Mouse (Mus musculus): ENCODE measurements around the gene Mfsd11. TPM values are rescaled to one million over a fixed set of nuclear protein-coding genes. Genes with fewer than 3 reads are reported as not detected.

Gene Mfsd11
- total RNA-seq, 2 experiments from 2014 or later: 39.3 to 42.3 TPM

GRCm38 (mm10) chr11:116922058-116922457, 69.8 kb downstream of the Mfsd11 start:
- DNase-seq (ENCODE audit: low spot score in 2 of 2): no peak

Other genes starting within 250 kb of the Mfsd11 start
- 10 to 100 TPM; 12.1 to 17.6 TPM for gene Rhbdf2, start 225.4 kb upstream of the Mfsd11 start, total RNA-seq (2021)
- 10 to 100 TPM; 12.5 to 13.2 TPM for gene Prcd, start 198.9 kb upstream of the Mfsd11 start, total RNA-seq (2021)
- gene Cygb, start 198.1 kb upstream of the Mfsd11 start, total RNA-seq (2021): 10 to 100 TPM; 26.0 to 42.7 TPM
- under 1 TPM in 1 of 2 experiments, not detected in 1; 0.32 TPM for gene St6galnac1, start 76.9 kb upstream of the Mfsd11 start, total RNA-seq (2021)
- gene Mxra7, start 24.4 kb upstream of the Mfsd11 start, total RNA-seq (2021): 10 to 100 TPM; 44.3 to 55.9 TPM
- gene Mettl23, start 9.2 kb upstream of the Mfsd11 start, total RNA-seq (2021): 10 to 100 TPM; 32.2 to 32.7 TPM
- gene Jmjd6, start 9.0 kb upstream of the Mfsd11 start, total RNA-seq (2021): 10 to 100 TPM; 42.2 to 52.6 TPM
- 100 to 1,000 TPM; 228 to 275 TPM for gene Srsf2, start 654 bp downstream of the Mfsd11 start, total RNA-seq (2021)
- gene Mgat5b, start 66.4 kb downstream of the Mfsd11 start, total RNA-seq (2021): under 1 TPM; 0.19 to 0.36 TPM

Data from adrenal gland, adult 18-20 months (tissue).